Mouse (Mus musculus) embryo, embryonic 10 days (tissue): Measurements from ENCODE around the gene Plaur.

ENCODE experiments used
- DNase-seq: peaks from one replicate; pipeline ENCODE4 v3.0.0-alpha.2; 2015; ENCODE audit warnings: low spot score

The Plaur gene

DNA sequence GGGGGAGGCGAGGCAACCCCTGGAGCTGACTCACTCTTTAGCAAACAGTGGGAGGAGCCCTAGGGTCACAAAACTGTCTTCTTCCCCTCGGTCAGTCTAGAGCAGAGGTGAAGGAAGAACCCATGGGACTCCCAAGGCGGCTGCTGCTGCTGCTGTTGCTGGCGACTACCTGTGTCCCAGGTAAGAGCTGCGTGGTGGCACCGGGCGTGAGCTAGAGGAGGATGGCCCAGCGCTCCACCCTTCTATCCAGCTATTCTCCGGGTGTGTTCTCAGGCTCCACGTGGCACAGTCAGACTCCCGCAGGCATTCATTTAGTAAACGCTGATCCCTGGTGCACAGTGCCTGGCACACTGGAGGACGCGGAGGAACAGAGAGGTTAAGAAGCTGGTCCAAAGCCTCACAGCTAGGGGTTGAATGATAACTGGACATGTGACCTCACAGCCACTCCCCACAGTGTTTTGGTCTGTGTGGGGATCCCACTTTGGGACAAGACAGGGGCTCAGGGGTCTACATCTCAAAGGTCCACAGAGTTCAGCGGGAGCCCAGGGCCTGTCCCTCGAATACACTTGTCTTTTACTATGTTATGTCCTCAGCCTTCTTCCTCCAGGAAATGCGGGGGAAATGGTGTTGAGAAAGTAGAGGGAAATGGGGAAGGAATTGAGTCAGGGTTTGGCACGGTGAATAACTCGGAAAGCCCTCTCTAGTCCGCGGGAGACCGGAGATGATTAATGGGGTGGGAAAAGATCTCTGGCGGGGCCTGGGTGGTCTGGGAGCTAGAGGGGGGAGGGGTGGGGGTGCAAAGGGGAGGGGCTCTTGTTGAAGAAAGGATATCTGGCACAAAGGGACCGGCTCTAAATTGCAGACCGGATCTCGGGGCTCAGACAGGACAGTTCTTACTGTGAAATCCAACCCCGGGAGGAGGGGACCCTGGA, at the start of gene Plaur:
Plaur (plus strand) TSS at position 97 of the 932 bp plus-strand sequence.
- peak; percentile 41 for DNase-seq

DNA sequence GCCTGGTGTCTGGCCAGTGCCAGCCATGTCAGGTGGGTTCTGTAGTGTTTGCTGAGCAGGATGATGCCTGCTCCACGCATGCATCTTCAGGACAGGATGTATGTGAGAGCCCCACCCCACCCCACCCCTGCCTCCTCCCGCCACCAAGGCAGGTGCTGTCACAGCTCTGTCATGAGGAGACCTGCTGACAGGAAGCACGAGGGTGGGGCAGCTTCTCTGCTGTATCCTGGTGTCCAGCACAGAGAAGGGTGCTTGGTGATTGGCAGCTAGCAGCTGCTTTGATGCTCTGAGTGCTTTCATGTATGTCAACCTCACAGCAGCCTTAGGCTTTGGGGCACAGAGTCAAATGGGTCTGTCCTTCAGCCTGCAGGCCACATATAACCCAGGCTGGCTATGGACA, 48.7 kb upstream of the Plaur start:
- no peak for DNase-seq

DNA sequence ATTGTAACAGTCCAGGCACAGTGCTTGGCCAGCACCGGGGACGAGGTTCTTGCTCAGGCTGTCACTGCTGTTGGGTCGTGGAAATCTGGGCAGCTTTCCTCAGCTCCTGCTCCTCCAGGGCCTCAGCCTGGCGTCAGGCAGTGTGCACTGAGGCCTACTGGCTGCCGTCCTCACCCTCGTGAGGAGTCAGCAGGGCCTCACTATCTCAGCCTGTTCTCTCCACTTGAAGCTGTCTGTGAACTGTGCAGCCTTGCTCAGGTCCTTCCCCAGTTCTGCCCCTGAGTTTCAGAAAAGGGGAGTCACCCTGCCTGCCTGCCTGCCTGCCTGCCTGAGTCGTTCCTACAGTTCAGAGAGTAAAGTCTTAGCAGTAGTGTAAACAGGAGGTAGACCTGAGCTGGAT, 47.0 kb upstream of the Plaur start:
- no peak for DNase-seq

DNA sequence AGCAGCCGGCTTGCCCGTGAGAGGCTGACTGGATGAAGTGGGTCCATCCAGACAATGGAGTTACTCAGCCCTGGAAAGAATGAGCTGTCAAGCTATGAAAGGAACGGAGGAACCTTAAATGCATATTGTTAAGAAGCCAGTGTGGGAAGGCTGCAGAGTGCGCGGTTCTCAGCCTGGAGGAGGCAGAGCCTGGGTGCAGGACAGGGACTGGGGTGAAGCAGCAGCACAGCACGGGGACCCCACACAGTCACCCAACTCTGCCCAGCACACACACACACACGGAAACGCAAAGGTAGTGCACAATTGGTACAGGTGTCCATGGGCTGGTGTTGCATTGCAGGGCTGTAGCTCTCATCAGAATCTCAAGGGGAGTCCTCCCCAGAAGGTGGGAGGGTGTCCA, 42.7 kb upstream of the Plaur start:
- peak; percentile 29 for DNase-seq

DNA sequence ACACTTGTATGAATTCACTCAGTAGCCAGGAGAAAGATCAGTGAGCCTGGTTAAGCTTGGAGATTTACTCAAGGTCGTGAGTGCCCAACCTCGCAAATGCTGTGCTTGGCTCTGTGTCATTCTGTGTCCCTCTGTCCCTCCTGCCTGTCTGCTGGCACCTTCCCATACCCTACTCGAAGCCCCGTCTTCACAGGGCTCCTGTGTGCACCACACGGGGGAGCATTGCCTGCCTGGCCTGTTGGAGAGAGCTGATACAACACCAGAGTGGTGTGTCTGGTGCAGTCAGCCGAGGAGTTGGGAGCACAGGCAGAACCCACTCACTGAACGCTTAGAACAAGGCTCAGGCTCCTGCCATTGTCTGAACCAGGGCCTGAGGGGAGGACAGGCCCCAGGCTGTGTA, 40.6 kb upstream of the Plaur start:
- no peak for DNase-seq

DNA sequence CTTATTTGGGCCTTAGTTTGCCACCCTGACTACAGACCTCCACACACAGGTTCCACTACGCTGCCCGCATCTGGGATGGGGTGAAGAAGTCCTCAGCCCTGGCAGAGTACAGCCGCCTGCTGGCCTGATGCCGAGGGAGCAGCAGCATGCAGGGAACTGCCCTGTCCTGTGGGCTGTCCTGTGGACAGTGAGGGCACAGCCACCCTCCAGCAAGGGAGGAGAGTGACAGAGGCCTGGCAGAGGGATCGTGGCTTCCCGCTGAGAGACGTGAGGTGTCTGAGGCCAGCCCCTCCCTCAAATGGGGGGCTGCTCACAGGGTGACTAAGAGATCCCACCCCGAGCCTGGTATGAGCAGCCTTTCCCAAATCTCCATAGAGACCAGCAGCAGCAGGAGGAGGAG, 40.0 kb upstream of the Plaur start:
- DNase-seq, result no peak

DNA sequence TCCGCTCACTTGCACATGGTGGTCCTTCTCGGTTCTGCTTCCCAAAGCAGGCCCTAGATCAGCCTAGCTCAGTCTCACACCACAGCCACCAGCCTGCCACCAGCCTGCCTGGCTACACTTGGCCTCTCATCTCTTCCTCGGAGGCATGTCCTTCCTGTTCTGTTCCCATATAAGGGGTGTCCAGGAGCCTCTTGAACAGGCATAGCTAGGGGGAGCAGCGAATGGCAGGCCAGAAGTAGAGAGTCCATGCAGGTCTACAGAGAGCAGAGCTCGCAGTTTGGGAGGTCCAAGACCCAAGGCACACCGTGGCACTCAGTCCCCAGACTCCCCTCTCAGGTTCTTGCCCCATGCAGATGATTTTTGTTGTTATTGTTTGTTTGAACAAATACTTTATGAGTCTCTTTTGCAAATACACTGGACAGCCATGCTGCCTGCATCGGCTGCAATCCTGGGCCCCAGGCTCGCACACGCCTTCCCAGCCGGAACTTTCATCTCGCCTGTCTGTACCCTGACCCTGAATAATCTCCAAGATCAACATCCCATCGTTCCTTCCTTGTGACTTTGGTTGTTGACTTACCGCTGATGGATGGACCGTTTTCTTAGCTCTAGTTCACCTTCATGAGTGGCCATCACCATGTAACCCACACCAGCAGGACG, 39.0 kb upstream of the Plaur start:
- no peak for DNase-seq

DNA sequence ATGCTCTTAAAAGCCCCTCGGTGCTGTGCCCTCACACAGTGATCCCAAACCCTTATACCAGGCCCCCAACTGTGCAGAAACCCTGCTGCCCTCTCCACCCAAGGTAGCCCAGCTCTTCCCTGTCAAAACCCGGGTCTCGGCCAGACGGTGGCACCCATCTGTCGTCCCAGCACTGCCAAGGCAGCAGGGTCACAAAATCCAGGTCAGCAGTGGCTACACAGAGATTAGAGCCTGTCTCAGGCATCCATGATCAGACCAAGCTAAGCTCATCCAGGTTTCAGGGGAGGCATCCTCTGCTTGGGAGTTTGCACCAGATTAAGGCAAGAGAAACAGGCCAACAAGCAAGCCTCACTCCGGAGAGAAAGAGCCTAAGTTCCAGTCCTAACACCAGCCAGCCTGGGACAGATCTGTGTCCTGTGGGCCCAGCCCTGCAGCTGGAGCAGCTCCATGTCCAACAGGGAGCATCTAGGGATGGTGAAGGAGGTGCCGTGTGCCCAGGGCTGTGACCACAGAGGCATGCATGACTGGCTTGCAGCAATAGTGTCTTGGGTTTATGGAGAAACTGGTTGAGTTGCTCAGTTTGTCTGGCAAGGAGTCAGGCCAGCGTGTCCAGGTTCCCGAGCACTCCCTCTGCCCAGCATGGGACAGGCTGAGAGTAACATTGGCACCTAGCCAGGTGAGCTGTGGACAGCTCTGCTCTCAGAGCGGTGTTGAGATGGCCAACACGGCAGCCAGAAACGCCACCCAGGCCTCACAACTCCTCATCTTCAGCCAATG, 38.1 kb upstream of the Plaur start:
- no peak for DNase-seq

DNA sequence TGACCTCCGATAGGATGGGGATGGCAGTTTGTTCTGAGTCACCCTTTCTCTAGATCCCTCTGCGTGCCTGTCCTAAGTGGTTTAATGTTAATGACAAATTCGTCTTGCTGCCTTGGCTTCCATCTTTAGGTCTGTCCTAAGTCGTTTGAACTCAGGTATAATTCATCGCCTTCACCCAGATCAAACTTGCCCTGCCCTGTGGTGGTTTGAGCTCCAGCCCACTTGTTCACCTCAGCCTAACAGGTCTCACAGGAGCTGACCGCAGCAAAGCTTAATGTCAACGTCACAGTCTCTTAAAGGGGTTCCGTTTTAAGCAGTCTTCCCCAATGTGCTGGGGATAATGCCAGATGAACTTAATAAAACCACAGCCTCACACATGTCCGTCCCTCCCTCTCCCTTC, 36.4 kb upstream of the Plaur start:
- DNase-seq, result no peak

DNA sequence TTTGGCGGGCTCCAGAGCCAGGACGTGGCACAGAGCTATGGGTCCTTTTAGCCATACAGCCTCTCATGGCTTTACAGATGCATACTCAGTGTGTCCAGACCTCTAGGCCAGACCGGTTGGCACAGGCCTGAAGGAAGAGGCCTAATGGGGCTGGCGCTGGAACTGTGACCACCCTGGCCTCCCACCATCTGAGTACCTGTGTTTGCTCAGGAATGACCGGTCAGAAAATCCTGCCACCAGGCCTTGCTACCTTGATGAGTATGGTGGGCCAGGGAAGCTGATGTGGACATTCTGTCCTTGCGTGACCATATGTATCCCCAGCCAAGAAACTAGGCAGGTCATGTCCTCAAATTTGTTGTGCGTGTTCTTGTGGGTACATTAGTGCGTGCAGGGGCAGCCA, 35.1 kb upstream of the Plaur start:
- DNase-seq, result no peak

DNA sequence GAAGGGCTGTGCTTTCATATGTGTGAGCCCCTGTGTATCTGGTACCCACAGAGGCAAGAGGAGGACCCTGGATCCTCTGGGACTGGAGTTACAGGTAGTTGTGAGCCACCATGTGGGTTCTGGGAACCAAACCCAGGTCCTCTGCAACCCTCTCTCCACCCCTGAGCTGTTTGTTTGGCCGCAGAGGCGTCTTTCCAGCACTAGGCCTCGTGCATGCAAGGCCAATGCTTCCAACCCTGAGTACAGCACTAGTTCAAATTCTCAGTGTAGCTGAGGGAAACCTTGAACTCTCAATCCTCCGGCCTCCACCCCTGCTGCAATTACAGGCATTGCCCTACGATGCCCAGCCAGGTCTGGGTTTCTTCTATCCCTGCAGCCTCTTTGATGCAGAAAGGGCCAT, 33.6 kb upstream of the Plaur start:
- no peak for DNase-seq

DNA sequence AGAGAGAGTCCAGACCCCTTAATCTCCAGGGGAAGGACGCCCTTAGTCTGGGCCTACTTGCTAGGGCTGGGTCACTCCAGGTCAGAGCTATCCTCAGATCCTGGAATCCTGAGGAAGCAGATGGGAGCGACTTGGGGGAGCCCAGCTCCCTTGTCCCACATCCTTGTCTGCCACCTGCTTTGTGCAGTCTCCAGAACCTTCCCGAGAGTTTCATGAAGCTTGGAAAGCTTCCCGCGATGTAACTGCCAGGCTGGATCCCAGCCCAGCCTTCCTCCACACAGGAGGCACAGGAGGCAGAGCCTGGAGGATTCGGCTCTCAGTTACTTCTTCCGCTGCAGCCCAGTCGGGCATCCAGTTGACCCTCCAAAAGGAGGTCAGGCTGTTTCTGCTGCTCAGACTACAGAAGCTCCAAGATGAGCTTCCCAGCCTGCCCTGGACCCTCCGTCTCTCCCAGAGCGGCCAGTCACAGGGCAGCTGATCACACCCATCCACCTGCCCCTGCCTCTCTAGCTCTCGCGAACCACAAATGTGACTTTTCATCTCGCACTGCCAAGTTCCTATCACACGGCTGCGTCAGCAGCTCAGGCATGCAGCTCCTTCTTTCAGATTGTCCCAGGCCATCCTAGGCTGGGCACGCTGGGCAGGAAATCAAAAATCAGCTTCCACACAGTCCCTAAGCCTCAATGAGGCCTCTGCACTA, 32.7 kb upstream of the Plaur start:
- no peak for DNase-seq

DNA sequence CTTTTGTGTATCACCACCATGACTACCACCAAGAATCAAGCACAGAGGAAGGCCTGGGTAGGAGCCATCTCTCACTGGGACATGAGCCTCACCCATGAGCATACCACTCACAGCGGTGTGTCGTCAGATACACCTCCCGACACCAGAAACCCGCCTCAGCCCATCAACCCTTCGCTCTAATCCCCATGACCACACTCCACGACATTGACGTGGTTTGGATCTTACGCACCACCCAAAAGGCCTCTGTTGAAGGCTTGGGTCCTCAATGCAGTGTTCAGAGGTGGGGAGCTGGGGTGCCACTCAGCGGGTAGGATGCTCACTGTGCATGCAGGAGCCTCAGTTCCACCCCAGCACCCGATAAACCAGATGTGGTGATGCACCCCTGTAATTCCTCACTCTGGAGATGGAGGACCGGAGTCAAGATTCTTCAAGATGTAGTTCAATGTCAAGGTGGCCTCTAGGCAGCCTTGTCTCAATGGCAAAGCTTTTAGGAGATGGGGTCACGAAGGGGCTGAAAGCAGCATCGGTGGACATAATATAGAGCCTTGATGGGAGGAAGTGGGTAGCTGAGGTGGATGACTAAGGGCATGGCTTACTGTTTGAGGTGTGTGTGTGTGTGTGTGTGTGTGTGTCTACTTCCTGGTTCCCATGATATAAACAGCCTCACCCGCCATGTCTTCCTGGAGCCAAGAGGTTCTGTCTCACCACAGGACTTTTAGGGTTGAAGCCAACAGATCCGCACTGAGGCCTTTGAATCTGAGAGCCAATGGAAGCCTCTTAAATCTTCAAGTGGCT, 31.5 kb upstream of the Plaur start:
- DNase-seq, result no peak

DNA sequence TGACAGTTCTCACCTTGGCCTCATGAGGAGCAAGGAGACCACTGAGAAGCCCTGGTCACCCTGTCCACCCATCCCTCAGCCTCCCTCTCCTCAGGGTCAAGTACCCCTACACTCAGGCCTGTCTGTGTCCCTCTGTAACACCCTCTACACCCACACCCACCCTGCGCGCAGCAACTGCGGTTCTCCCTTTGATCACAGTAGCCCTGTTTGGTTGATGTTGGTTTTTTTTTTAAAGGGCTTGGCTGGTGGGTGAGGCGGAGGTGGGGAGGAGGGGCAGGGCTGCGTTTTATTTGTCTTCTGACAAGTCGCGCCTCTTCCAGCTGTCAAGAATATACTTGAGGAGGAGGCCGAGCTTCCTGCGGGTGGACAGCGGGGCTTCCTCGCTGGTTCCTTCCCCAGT, 30.6 kb upstream of the Plaur start:
- DNase-seq, result no peak

DNA sequence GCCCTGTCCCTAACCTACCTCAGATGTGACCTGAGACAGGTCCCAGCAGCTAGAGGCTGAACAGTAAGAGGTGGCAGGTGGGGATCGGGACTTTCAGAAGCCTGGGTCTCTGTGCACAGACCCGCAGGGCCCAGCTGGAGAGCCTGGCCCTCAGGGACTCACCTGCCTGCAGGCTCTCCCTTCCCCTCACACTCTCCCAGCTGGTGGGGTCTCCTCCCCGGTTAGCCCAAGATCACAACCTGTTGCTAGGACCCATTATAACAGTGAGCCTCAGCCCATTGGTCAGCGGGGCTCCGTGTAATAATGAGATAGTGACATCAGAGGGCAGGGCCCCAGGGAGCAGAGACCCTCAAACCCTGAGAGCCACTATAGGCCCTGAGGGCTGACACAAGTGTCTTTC, 27.0 kb upstream of the Plaur start:
- no peak for DNase-seq

DNA sequence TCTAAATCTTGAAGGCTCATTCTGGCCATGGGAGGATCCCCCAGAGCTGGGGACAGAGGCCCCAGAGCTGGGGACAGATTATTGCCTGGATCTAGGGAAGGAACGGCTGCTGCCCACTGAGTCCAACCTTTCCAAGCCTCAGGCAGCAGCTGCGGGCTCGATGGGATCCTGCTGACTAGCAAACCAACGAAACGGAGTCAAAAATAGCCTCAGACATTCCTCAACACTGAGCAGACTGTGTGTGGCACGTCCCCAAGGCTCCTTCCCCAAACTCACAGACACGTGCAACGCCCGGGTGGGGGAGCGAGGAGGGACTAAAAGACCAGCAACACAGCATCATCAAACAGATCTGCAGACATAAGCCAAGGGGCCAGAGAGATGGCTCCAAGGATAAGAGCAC, 24.3 kb upstream of the Plaur start:
- no peak for DNase-seq

DNA sequence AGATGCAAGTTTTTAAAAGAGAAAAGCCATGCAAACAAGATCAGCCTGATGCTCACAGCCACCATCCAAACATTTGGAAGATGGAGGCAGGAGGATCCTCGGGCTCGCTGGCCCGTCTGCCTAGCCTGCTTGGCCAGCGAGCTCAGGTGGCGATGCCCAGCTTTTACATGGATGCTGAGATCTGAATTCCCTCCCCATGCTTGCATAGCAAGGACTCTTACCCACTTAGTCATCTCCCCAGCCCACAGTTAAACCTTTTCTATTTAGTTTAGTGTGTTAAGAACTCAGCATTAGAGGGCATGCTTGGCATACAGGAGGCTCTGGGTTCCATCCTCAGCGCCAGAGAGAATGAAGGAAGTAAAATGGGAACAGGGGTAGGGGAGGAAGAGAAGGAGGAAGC, 23.1 kb upstream of the Plaur start:
- DNase-seq, result no peak

DNA sequence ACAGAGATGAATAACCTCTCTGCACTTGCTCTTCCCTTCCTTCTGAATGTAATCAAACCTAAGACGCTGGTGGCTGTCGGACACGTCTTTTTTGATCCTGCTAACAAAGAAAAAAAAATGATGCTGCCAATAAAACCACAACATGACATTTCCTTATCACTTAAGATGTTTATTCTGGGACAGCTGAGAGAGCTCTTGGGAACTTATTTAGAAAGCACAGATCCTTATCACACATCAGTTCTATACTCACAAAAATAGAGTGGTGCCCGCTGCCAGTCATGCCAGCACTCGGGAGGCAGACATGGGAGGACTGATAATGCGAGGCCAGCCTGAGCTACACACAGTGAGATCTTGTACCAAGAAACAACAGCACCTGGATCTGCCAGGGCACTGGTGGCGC, 22.4 kb upstream of the Plaur start:
- DNase-seq, result no peak

DNA sequence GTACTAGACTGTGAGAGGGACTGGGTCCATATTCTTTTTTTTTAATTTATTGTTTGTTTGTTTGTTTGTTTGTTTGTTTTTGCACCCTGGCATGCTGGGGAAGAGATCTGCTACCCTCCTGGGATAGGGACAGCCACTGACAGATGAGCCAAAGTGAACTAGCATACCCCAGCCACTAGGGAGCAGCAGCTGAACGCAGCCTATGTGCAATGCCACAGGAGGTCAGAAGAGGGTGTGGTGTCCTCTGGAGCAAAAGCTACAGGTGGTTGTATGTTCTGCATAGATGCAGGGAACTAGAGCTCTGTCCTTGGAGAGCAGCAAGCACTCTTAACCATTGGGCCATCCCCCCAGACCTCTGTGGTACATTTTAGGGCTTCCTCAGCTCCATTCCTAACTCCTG, 20.5 kb upstream of the Plaur start:
- peak; percentile 84 for DNase-seq

DNA sequence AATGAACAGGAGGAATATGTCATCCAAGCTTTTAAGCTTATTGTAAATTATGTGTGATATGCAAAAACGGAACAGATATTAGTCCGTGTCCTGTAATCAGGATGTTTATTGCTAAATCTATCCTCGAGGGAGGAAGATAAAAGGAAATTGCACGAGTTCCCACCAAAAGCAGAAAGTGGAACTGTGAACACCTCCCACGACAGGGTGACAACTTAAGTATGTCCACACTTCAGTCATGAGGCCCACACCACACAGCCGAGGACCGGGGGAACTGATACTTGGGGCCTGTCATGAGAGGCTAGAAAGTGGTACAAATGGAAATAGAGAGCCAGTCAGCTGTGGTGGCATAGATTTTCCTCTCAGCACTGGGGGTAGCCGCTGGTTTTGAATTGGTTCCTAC, 20.0 kb upstream of the Plaur start:
- DNase-seq, result no peak

DNA sequence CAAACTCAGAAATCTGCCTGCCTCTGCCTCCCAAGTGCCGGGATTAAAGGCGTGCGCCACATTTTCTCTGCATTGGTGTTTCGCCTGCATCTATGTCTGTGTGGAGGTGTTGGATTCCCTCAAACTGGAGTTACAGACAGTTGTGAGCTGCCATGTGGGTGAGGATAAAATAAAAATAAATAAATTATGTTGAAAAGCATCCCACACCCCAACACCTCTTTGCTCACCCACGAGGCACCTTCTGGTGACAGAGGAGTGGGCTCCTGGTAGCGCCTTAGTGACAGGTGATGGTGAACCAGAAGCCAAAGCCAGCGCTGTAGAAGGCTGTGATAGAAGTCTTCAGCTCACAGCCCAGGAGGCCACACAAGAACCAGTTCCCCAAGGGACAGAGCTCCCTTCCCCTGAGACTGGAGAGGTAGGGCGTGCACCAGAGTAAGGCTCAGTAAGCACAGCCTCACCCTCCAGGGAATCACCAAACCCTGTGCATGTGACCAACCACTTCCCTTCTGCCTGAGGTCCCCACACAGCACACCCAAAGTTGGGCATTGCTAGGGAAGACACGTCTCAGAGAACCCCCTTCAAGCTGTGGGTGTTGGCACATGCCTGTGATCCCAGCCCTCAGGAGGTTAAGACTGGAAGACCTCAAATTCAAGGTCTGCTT, 16.9 kb upstream of the Plaur start:
- DNase-seq, result no peak
